Mouse (Mus musculus): ENCODE results near the gene Uba52.

The Uba52 gene

GRCm38 (mm10) chr8:70510228-70510915 is at the start of gene Uba52:
TSS of gene Uba52 (minus strand) at chr8:70510801.
- peak; percentile 97 for DNase-seq (ENCODE audit: low spot score)

- peak; percentile 54 for DNase-seq (ENCODE audit: low spot score)
Observed at GRCm38 (mm10) chr8:70560096-70560495, 49.5 kb upstream of the Uba52 start.

- no peak for DNase-seq (ENCODE audit: low spot score)
Observed at GRCm38 (mm10) chr8:70558983-70559382, 48.4 kb upstream of the Uba52 start.

- DNase-seq (ENCODE audit: low spot score) = peak; percentile 48
Observed at GRCm38 (mm10) chr8:70558334-70558733, 47.7 kb upstream of the Uba52 start.

GRCm38 (mm10) chr8:70555079-70555747 is 44.6 kb upstream of the Uba52 start:
- DNase-seq (ENCODE audit: low spot score) = no peak

GRCm38 (mm10) chr8:70553740-70554139 is 43.1 kb upstream of the Uba52 start:
- DNase-seq (ENCODE audit: low spot score) = peak; percentile 44

GRCm38 (mm10) chr8:70552836-70553235 is 42.2 kb upstream of the Uba52 start:
- DNase-seq (ENCODE audit: low spot score) = no peak

GRCm38 (mm10) chr8:70551558-70552161 is 41.1 kb upstream of the Uba52 start:
- no peak for DNase-seq (ENCODE audit: low spot score)

- DNase-seq (ENCODE audit: low spot score) = no peak
Observed at GRCm38 (mm10) chr8:70549412-70550184, 39.0 kb upstream of the Uba52 start.

GRCm38 (mm10) chr8:70547762-70548161 is 37.2 kb upstream of the Uba52 start:
- no peak for DNase-seq (ENCODE audit: low spot score)

GRCm38 (mm10) chr8:70546412-70546811 is 35.8 kb upstream of the Uba52 start:
- DNase-seq (ENCODE audit: low spot score) = no peak

- peak; percentile 67 for DNase-seq (ENCODE audit: low spot score)
Observed at GRCm38 (mm10) chr8:70544200-70544687, 33.6 kb upstream of the Uba52 start.

- no peak for DNase-seq (ENCODE audit: low spot score)
Observed at GRCm38 (mm10) chr8:70541081-70541480, 30.5 kb upstream of the Uba52 start.

GRCm38 (mm10) chr8:70540507-70541071 is 30.0 kb upstream of the Uba52 start:
- DNase-seq (ENCODE audit: low spot score) = peak; percentile 46

GRCm38 (mm10) chr8:70540013-70540506 is 29.5 kb upstream of the Uba52 start:
- DNase-seq (ENCODE audit: low spot score) = no peak

GRCm38 (mm10) chr8:70539077-70539813 is 28.6 kb upstream of the Uba52 start, which contains the start of gene Ell:
TSS of gene Ell (plus strand) at chr8:70539457.
- DNase-seq (ENCODE audit: low spot score) = peak; percentile 100

- DNase-seq (ENCODE audit: low spot score) = peak; percentile 100
Observed at GRCm38 (mm10) chr8:70538633-70539076, 28.1 kb upstream of the Uba52 start.

GRCm38 (mm10) chr8:70538024-70538579 is 27.5 kb upstream of the Uba52 start:
- DNase-seq (ENCODE audit: low spot score) = peak; percentile 76

GRCm38 (mm10) chr8:70535701-70536100 is 25.1 kb upstream of the Uba52 start:
- DNase-seq (ENCODE audit: low spot score) = no peak

GRCm38 (mm10) chr8:70535221-70535620 is 24.6 kb upstream of the Uba52 start:
- no peak for DNase-seq (ENCODE audit: low spot score)

Data from urinary bladder, postnatal 14 days (tissue).